Mouse (Mus musculus) liver, embryonic 16.5 days (tissue): ENCODE data around the gene Mgat4a. TPM values are rescaled to one million over a fixed set of nuclear protein-coding genes. Genes with fewer than 3 reads are reported as not detected.

ENCODE experiments used
- ATAC-seq: fragments of 200-750 bp; cut with Nextera tagmentation; 2 replicates; pipeline ENCODE4 v1.8.0; 2017; ENCODE audit warnings: low read depth, mild to moderate bottlenecking, moderate number of reproducible peaks, moderate library complexity
- H3K27ac ChIP-seq: fragments of 300-500 bp; sonication (generic); 2 replicates; pipeline ENCODE4 v1.5.1; 2014; ENCODE audit warnings: mild to moderate bottlenecking, low read length
- H3K27me3 ChIP-seq: fragments of 300-500 bp; sonication (generic); 2 replicates; pipeline ENCODE4 v1.6.1; 2014; ENCODE audit warnings: low read depth, low read length, mixed read lengths; ENCODE audit not compliant: control insufficient read depth, insufficient read depth
- H3K36me3 ChIP-seq: fragments of 300-500 bp; sonication (generic); 2 replicates; pipeline ENCODE4 v1.6.1; 2014; ENCODE audit warnings: mild to moderate bottlenecking; ENCODE audit not compliant: control insufficient read depth, insufficient read depth
- H3K4me1 ChIP-seq: fragments of 300-500 bp; sonication (generic); 2 replicates; pipeline ENCODE4 v1.6.1; 2014; ENCODE audit warnings: low read depth, low read length, mixed read lengths; ENCODE audit not compliant: control insufficient read depth
- H3K4me2 ChIP-seq: fragments of 300-500 bp; sonication (generic); 2 replicates; pipeline ENCODE4 v1.6.1; 2014; ENCODE audit warnings: low read depth, low read length, mixed read lengths
- H3K4me3 ChIP-seq: fragments of 300-500 bp; sonication (generic); 2 replicates; pipeline ENCODE4 v1.5.1; 2014; ENCODE audit warnings: low read depth, mild to moderate bottlenecking, low read length
- H3K9ac ChIP-seq: fragments of 300-500 bp; sonication (generic); 2 replicates; pipeline ENCODE4 v1.6.1; 2014; ENCODE audit warnings: low read depth, low read length
- H3K9me3 ChIP-seq: fragments of 300-500 bp; sonication (generic); replicated peaks from 2 replicates; pipeline ENCODE4 v1.6.1; 2016; ENCODE audit warnings: low read length; ENCODE audit not compliant: control insufficient read depth
- WGBS: fragments of 180-500 bp; shearing (Covaris S2); extraction: QIAGEN DNeasy Blood & Tissue Kit; methylation state at CpG from one replicate; pipeline ENCODE4 v1.1.7; 2014; ENCODE audit not compliant: insufficient replicate concordance; 5-methylcytosine and 5-hydroxymethylcytosine counted together
- polyA plus RNA-seq: library from polyadenylated mRNA; unstranded; fragments of >200 nt; fragmentation: Nextera tagmentation; extraction: Ambion mirVana; gene quantifications from 2 replicates; pipeline ENCODE4 v1.2.1, GENCODE M21; 2015

Mgat4a gene
- polyA plus RNA-seq, 1 experiment from 2014 or later, result 0.86 TPM

- 2% methylated on average over 42 of the region's 47 CpGs for WGBS
- peaks cover 5% of the 10 kb centered on the region for H3K4me1 ChIP-seq
- ATAC-seq, result peak; percentile 27; the same call in 1 of the 2 replicates
- no peaks in the 10 kb centered on the region for H3K9me3 ChIP-seq
- peaks cover 35% of the 10 kb centered on the region for H3K27me3 ChIP-seq
- peak overlapping the region; percentile 68 for H3K4me3 ChIP-seq
- no peak overlapping the region for H3K27ac ChIP-seq
- no peaks in the 10 kb centered on the region for H3K36me3 ChIP-seq
- peak overlapping the region; percentile 95 for H3K4me2 ChIP-seq
- peak overlapping the region; percentile 65 for H3K9ac ChIP-seq
These were observed 627 bp downstream of the Mgat4a start for GRCm38 (mm10) chr1:37539968-37540809.

GRCm38 (mm10) chr1:37534532-37535108 lies 6.2 kb downstream of the Mgat4a start:
- Histone ChIP-seq H3K4me3 (no peak overlapping the region), H3K4me2 (no peak overlapping the region), H3K36me3 (no peaks in the 10 kb centered on the region), H3K9me3 (no peaks in the 10 kb centered on the region), H3K27ac (no peak overlapping the region), H3K4me1 (no peaks in the 10 kb centered on the region), H3K27me3 (peaks cover under 1% of the 10 kb centered on the region; the same call in 1 of the 2 replicates), H3K9ac (no peak overlapping the region)
- WGBS, result 62% methylated on average over 5 of the region's 5 CpGs
- no peak for ATAC-seq

GRCm38 (mm10) chr1:37533181-37533580 lies 7.6 kb downstream of the Mgat4a start:
- ATAC-seq, result no peak
- H3K27ac ChIP-seq, result no peak overlapping the region
- no peaks in the 10 kb centered on the region for H3K9me3 ChIP-seq
- no peaks in the 10 kb centered on the region for H3K36me3 ChIP-seq
- H3K4me1 ChIP-seq, result no peaks in the 10 kb centered on the region
- H3K27me3 ChIP-seq, result no peaks in the 10 kb centered on the region
- 82% methylated on average over 7 of the region's 7 CpGs for WGBS
- H3K9ac ChIP-seq, result no peak overlapping the region
- no peak overlapping the region for H3K4me3 ChIP-seq
- no peak overlapping the region for H3K4me2 ChIP-seq

- no peak overlapping the region for H3K27ac ChIP-seq
These were observed 8.3 kb downstream of the Mgat4a start for GRCm38 (mm10) chr1:37532533-37532840.

GRCm38 (mm10) chr1:37531654-37532532 lies 8.9 kb downstream of the Mgat4a start:
- no peaks in the 10 kb centered on the region for H3K4me1 ChIP-seq
- no peaks in the 10 kb centered on the region for H3K27me3 ChIP-seq
- H3K9me3 ChIP-seq, result no peaks in the 10 kb centered on the region
- H3K27ac ChIP-seq, result no peak overlapping the region
- 69% methylated on average over 12 of the region's 12 CpGs for WGBS
- no peak overlapping the region for H3K4me3 ChIP-seq
- no peak for ATAC-seq
- no peaks in the 10 kb centered on the region for H3K36me3 ChIP-seq
- H3K9ac ChIP-seq, result no peak overlapping the region
- no peak overlapping the region for H3K4me2 ChIP-seq

More at GRCm38 (mm10) chr1:37532533-37532840, 8.3 kb downstream of the Mgat4a start:
- Histone ChIP-seq H3K9ac (no peak overlapping the region), H3K9me3 (no peaks in the 10 kb centered on the region), H3K27me3 (no peaks in the 10 kb centered on the region), H3K4me1 (no peaks in the 10 kb centered on the region), H3K36me3 (no peaks in the 10 kb centered on the region), H3K4me3 (no peak overlapping the region), H3K4me2 (no peak overlapping the region)
- WGBS, result 69% methylated on average over 6 of the region's 6 CpGs
- ATAC-seq, result no peak

- Histone ChIP-seq H3K27ac (no peak overlapping the region), H3K4me2 (no peak overlapping the region), H3K9me3 (no peaks in the 10 kb centered on the region), H3K36me3 (no peaks in the 10 kb centered on the region), H3K9ac (no peak overlapping the region), H3K4me1 (no peaks in the 10 kb centered on the region), H3K27me3 (no peaks in the 10 kb centered on the region), H3K4me3 (no peak overlapping the region)
- 72% methylated on average over 8 of the region's 8 CpGs for WGBS
- ATAC-seq, result no peak
These were observed 10.8 kb downstream of the Mgat4a start for GRCm38 (mm10) chr1:37530061-37530460.

GRCm38 (mm10) chr1:37526257-37526656 lies 14.6 kb downstream of the Mgat4a start:
- Histone ChIP-seq H3K27ac (no peak overlapping the region), H3K9ac (no peak overlapping the region), H3K36me3 (no peaks in the 10 kb centered on the region), H3K27me3 (no peaks in the 10 kb centered on the region), H3K4me3 (no peak overlapping the region), H3K4me2 (no peak overlapping the region), H3K4me1 (no peaks in the 10 kb centered on the region; the same call in 1 of the 2 replicates), H3K9me3 (no peaks in the 10 kb centered on the region)
- ATAC-seq, result no peak

- Histone ChIP-seq H3K36me3 (no peaks in the 10 kb centered on the region), H3K27ac (no peak overlapping the region), H3K9me3 (no peaks in the 10 kb centered on the region), H3K4me1 (no peaks in the 10 kb centered on the region; the same call in 1 of the 2 replicates), H3K27me3 (no peaks in the 10 kb centered on the region), H3K4me2 (no peak overlapping the region), H3K9ac (no peak overlapping the region), H3K4me3 (no peak overlapping the region)
- ATAC-seq, result no peak
- 47% methylated on average over 4 of the region's 4 CpGs for WGBS
These were observed 16.1 kb downstream of the Mgat4a start for GRCm38 (mm10) chr1:37524669-37525068.
